Mouse (Mus musculus) stomach, postnatal 0 days (tissue): ENCODE measurements around the gene Cep170b. TPM values are rescaled to one million over a fixed set of nuclear protein-coding genes. Genes with fewer than 3 reads are reported as not detected.

ENCODE experiments used
- ATAC-seq: fragments of 200-750 bp; cut with Nextera tagmentation; 2 replicates; pipeline ENCODE4 v1.8.0; 2017; ENCODE audit not compliant: low FRiP score, low TSS enrichment
- DNase-seq: peaks from one replicate; pipeline ENCODE4 v3.0.0-alpha.2; 2016; ENCODE audit warnings: low spot score
- H3K27ac ChIP-seq: fragments of 300-500 bp; sonication (generic); replicated peaks from 2 replicates; pipeline ENCODE4 v1.5.1; 2014; ENCODE audit warnings: mild to moderate bottlenecking, control low read depth
- H3K27me3 ChIP-seq: fragments of 300-500 bp; sonication (generic); 2 replicates; pipeline ENCODE4 v1.6.1; 2014; ENCODE audit warnings: low read length; ENCODE audit not compliant: control insufficient read depth, insufficient read depth
- H3K36me3 ChIP-seq: fragments of 300-500 bp; sonication (generic); 2 replicates; pipeline ENCODE4 v1.6.1; 2014; ENCODE audit warnings: low read length, mixed read lengths; ENCODE audit not compliant: control insufficient read depth, insufficient read depth
- H3K4me1 ChIP-seq: fragments of 300-500 bp; sonication (generic); replicated peaks from 2 replicates; pipeline ENCODE4 v1.6.1; 2014; ENCODE audit warnings: antibody characterized with exemption; ENCODE audit not compliant: control insufficient read depth, insufficient read depth
- H3K4me2 ChIP-seq: fragments of 300-500 bp; sonication (generic); replicated peaks from 2 replicates; pipeline ENCODE4 v1.6.1; 2014; ENCODE audit warnings: low read depth, mild to moderate bottlenecking, control low read depth, moderate library complexity
- H3K4me3 ChIP-seq: fragments of 300-500 bp; sonication (generic); 2 replicates; pipeline ENCODE4 v1.5.1; 2014; ENCODE audit warnings: low read depth, low read length, control low read depth
- H3K9ac ChIP-seq: fragments of 300-500 bp; sonication (generic); 2 replicates; pipeline ENCODE4 v1.6.1; 2014; ENCODE audit warnings: mild to moderate bottlenecking, low read length, control low read depth, mixed read lengths
- H3K9me3 ChIP-seq: fragments of 300-500 bp; sonication (generic); 2 replicates; pipeline ENCODE4 v1.6.1; 2016; ENCODE audit warnings: low read length; ENCODE audit not compliant: control insufficient read depth
- CTCF ChIP-seq: IDR thresholded peaks from 2 replicates; pipeline ENCODE4 v1.5.1; 2016; ENCODE audit warnings: antibody characterized with exemption, low read depth, mild to moderate bottlenecking, moderate library complexity
- EP300 ChIP-seq: optimal IDR thresholded peaks from 2 replicates; pipeline ENCODE3; 2016; ENCODE audit warnings: antibody characterized with exemption
- WGBS: fragments of 180-500 bp; shearing (Covaris S2); extraction: QIAGEN DNeasy Blood & Tissue Kit; methylation state at CpG from one replicate; pipeline ENCODE4 v1.1.7; 2014; 5-methylcytosine and 5-hydroxymethylcytosine counted together
- polyA plus RNA-seq: library from polyadenylated mRNA; unstranded; fragments of >200 nt; fragmentation: Nextera tagmentation; extraction: Ambion mirVana; gene quantifications from 2 replicates; pipeline ENCODE4 v1.2.1, GENCODE M21; 2015

The Cep170b gene
- polyA plus RNA-seq, 1 experiment from 2014 or later = 20.7 TPM

- 0 out of 2 replicates have a peak, but pooled peaks cover 8% of the 10 kb centered on the region for H3K36me3 ChIP-seq
- DNase-seq (peak; percentile 77), ATAC-seq (peak; percentile 14)
- peak within 1 kb of the TSS; percentile 99 for H3K9ac ChIP-seq
- WGBS = under 1% methylated on average over 39 of the region's 70 CpGs
- no peaks in the 10 kb centered on the region for H3K27me3 ChIP-seq
- TF ChIP-seq CTCF (no peak), EP300 (no peak)
- H3K27ac ChIP-seq = peak within 1 kb of the TSS; percentile 99
- H3K4me2 ChIP-seq = peak within 1 kb of the TSS; percentile 80
- H3K4me3 ChIP-seq = peak within 1 kb of the TSS; percentile 96
- peaks cover 18% of the 10 kb centered on the region for H3K4me1 ChIP-seq
- no peaks in the 10 kb centered on the region for H3K9me3 ChIP-seq
Measured at GRCm38 (mm10) chr12:112674132-112675011, 45.9 kb upstream of the Cep170b start, which contains the start of gene Akt1. Akt1 (minus strand) TSS chr12:112674884.

GRCm38 (mm10) chr12:112675245-112676035, 44.8 kb upstream of the Cep170b start:
- peak overlapping the region; percentile 80 for H3K4me2 ChIP-seq
- H3K27me3 ChIP-seq = no peaks in the 10 kb centered on the region
- TF ChIP-seq CTCF (peak; percentile 91), EP300 (no peak)
- H3K36me3 ChIP-seq = 0 out of 2 replicates have a peak, but pooled peaks cover 3% of the 10 kb centered on the region
- WGBS = 16% methylated on average over 18 of the region's 18 CpGs
- H3K4me3 ChIP-seq = peak overlapping the region; percentile 96
- H3K9ac ChIP-seq = peak overlapping the region; percentile 31; the same call in 1 of the 2 replicates
- DNase-seq = peak; percentile 84
- H3K27ac ChIP-seq = peak overlapping the region; percentile 99
- H3K9me3 ChIP-seq = no peaks in the 10 kb centered on the region
- H3K4me1 ChIP-seq = peaks cover 18% of the 10 kb centered on the region
- ATAC-seq = 0 out of 2 replicates have a peak, but pooled peaks have one; percentile 14

DNA sequence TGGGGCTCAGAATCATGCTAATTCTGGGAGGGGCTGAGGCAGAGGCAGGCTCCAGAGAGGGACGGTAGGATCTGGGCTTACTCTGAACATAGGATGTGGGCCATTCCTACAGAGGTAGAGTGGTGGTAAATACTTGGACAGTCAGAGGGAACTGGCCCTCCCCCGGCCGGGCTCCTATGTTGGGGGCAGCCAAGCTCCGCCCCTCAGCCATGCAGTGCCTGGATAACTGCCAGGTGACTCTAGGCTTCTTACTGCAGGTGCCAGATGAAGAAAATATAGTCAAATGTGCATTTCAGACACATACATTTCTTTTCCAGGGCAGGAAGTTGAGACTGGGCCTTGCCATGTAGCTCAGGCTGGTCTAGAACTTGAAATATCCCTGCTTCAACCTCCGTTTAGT, 43.2 kb upstream of the Cep170b start:
- Histone ChIP-seq H3K4me1 (peaks cover 10% of the 10 kb centered on the region), H3K4me2 (no peak overlapping the region), H3K9me3 (no peaks in the 10 kb centered on the region), H3K9ac (no peak overlapping the region), H3K27me3 (no peaks in the 10 kb centered on the region), H3K4me3 (no peak overlapping the region), H3K36me3 (peaks cover 4% of the 10 kb centered on the region; the same call in 1 of the 2 replicates), H3K27ac (no peak overlapping the region)
- 35% methylated on average over 5 of the region's 5 CpGs for WGBS
- TF ChIP-seq EP300 = no peak
- no peak for TF ChIP-seq CTCF
- DNase-seq = no peak
- ATAC-seq = no peak

- Histone ChIP-seq H3K9me3 (no peaks in the 10 kb centered on the region), H3K27me3 (no peaks in the 10 kb centered on the region), H3K4me3 (peak overlapping the region; percentile 72), H3K36me3 (peaks cover 4% of the 10 kb centered on the region; the same call in 1 of the 2 replicates), H3K4me2 (peak overlapping the region; percentile 95), H3K27ac (peak overlapping the region; percentile 97), H3K9ac (peak overlapping the region; percentile 87), H3K4me1 (peaks cover 4% of the 10 kb centered on the region; the same call in 1 of the 2 replicates)
- WGBS = 30% methylated on average over 19 of the region's 19 CpGs
- DNase-seq (no peak), ATAC-seq (no peak)
- TF ChIP-seq EP300 (no peak), CTCF (no peak; the same call in 1 of the 2 replicates)
Measured at GRCm38 (mm10) chr12:112677943-112678554, 42.2 kb upstream of the Cep170b start.

DNA sequence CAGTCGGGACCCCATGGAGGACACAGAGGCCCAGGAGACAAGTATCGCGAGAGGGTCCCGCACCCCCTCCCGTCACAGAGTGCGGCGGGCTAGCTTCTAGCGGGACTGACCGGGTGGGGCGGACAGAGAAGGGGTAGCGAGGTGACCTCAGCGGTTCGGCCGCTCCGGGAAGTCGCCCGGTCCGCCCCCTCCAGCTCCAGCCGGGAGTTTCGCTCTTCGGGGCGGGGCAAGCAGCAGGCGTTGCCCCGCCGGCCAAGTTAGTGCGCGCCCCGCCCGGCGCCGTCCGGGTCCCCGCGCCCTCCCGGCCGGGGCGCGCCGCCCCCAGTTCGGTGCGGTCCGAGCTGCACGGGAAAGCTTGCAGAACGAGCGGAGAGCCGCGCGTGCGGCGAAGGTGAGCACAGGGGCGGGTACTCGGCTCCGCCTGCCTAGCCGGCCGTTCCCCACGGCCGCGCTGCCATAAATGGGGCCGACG, 41.7 kb upstream of the Cep170b start, which contains the start of gene Zbtb42:
Zbtb42 (plus strand) TSS at position 274 of the 472 bp plus-strand sequence.
- H3K4me1 ChIP-seq = 0 out of 2 replicates have a peak, but pooled peaks cover 4% of the 10 kb centered on the region
- peak within 1 kb of the TSS; percentile 87 for H3K9ac ChIP-seq
- peak; percentile 88 for DNase-seq
- peak within 1 kb of the TSS; percentile 95 for H3K4me2 ChIP-seq
- H3K4me3 ChIP-seq = peak within 1 kb of the TSS; percentile 72
- WGBS = under 1% methylated on average over 46 of the region's 60 CpGs
- H3K27me3 ChIP-seq = no peaks in the 10 kb centered on the region
- H3K36me3 ChIP-seq = peaks cover 4% of the 10 kb centered on the region; the same call in 1 of the 2 replicates
- peak; percentile 61 for ATAC-seq
- H3K9me3 ChIP-seq = no peaks in the 10 kb centered on the region
- peak within 1 kb of the TSS; percentile 97 for H3K27ac ChIP-seq
- no peak for TF ChIP-seq EP300
- TF ChIP-seq CTCF = peak; percentile 59; the same call in 1 of the 2 replicates
